Mouse (Mus musculus) lung, embryonic 16.5 days (tissue): ENCODE results near the gene Jazf1. TPM values are rescaled to one million over a fixed set of nuclear protein-coding genes. Genes with fewer than 3 reads are reported as not detected.

Experiments used
- polyA plus RNA-seq: library from polyadenylated mRNA; unstranded; fragments of >200 nt; fragmentation: Nextera tagmentation; extraction: Ambion mirVana; gene quantifications from 2 replicates; pipeline ENCODE4 v1.2.1, GENCODE M21; 2015

The Jazf1 gene
- polyA plus RNA-seq, 1 experiment from 2014 or later = 5.3 TPM

Other genes starting within 250 kb of the Jazf1 start
- gene Creb5, start 218.6 kb upstream of the Jazf1 start, polyA plus RNA-seq = 5.8 and 6.1 TPM in 2 replicates